Mouse (Mus musculus): ENCODE measurements around the gene Gm1113. TPM values are rescaled to one million over a fixed set of nuclear protein-coding genes. Genes with fewer than 3 reads are reported as not detected.

The Gm1113 gene
- polyA plus RNA-seq, 1 experiment from 2014 or later = not detected

- no peak for ATAC-seq
- WGBS = 92% methylated on average over 16 of the region's 16 CpGs
- Histone ChIP-seq H3K9ac (ENCODE audit: low read depth, low read length) (no peak overlapping the region), H3K36me3 (ENCODE audit: control insufficient read depth, insufficient read depth, low read length) (no peaks in the 10 kb centered on the region), H3K27ac (ENCODE audit: low read length) (no peak overlapping the region), H3K4me3 (ENCODE audit: low read length) (no peak overlapping the region), H3K4me2 (ENCODE audit: low read depth, low read length) (no peak overlapping the region), H3K4me1 (ENCODE audit: control insufficient read depth, insufficient read depth, low read length) (no peaks in the 10 kb centered on the region), H3K27me3 (replicated peaks; ENCODE audit: control insufficient read depth, insufficient read depth, low read length) (no peaks in the 10 kb centered on the region), H3K9me3 (ENCODE audit: control insufficient read depth, low read length) (no peaks in the 10 kb centered on the region)
These were observed 1.4 kb downstream of the Gm1113 start for GRCm38 (mm10) chr9:35516711-35517110.

DNA sequence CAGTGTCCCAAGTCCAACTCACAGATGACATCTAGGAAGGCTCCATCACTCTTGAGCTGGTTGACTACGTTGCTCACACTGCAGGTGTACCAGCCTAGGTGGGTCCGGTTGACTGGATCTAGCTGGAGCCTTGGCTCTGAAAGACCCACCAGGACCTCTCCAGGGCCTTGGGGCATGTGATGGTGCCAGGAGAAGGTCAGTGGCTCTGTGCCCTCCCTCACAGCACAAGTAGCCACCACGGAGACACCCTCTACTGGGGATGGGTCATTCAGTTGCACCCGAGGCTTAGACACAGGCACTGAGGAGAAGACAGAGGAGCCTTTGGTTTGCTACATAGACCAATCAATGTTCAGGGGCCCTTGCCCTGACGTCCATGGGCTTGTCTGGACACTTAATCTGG, 1.9 kb downstream of the Gm1113 start:
- no peaks in the 10 kb centered on the region for H3K4me1 ChIP-seq (ENCODE audit: control insufficient read depth, insufficient read depth, low read length)
- no peak for ATAC-seq
- H3K36me3 ChIP-seq (ENCODE audit: control insufficient read depth, insufficient read depth, low read length) = no peaks in the 10 kb centered on the region
- H3K27ac ChIP-seq (ENCODE audit: low read length) = no peak overlapping the region
- H3K4me3 ChIP-seq (ENCODE audit: low read length) = no peak overlapping the region
- no peaks in the 10 kb centered on the region for H3K27me3 ChIP-seq (replicated peaks; ENCODE audit: control insufficient read depth, insufficient read depth, low read length)
- H3K9me3 ChIP-seq (ENCODE audit: control insufficient read depth, low read length) = no peaks in the 10 kb centered on the region
- 86% methylated on average over 5 of the region's 5 CpGs for WGBS
- H3K9ac ChIP-seq (ENCODE audit: low read depth, low read length) = no peak overlapping the region
- H3K4me2 ChIP-seq (ENCODE audit: low read depth, low read length) = no peak overlapping the region

- H3K9ac ChIP-seq (ENCODE audit: low read depth, low read length) = no peak overlapping the region
- ATAC-seq = no peak
- 85% methylated on average over 4 of the region's 4 CpGs for WGBS
These were observed 4.2 kb downstream of the Gm1113 start for GRCm38 (mm10) chr9:35513900-35514299.

DNA sequence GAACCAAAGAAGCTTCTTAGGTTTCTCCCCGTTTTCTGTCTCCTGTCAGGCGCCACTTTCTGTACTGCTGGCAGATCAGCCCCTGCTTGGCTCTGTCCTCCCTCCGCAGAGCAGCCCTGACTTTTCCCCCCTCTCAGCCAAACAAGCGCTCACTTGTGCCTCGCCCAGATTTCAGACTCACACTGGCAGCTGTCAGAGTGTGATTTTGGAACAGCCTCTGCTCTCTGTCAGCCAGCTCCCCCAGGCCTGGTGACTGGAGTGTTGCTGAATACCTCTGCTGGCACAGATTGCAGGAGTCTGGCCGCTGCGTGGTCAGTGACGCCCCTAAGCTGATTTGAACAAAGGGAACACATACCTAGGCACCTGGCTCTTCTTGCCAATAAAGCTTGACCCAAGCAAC, 9.8 kb downstream of the Gm1113 start:
- ATAC-seq = peak; percentile 44; the same call in 1 of the 2 replicates
- no peak overlapping the region for H3K27ac ChIP-seq (ENCODE audit: low read length)

More at GRCm38 (mm10) chr9:35513900-35514299, 4.2 kb downstream of the Gm1113 start:
- H3K4me2 ChIP-seq (ENCODE audit: low read depth, low read length) = no peak overlapping the region
- no peaks in the 10 kb centered on the region for H3K9me3 ChIP-seq (ENCODE audit: control insufficient read depth, low read length)
- no peaks in the 10 kb centered on the region for H3K36me3 ChIP-seq (ENCODE audit: control insufficient read depth, insufficient read depth, low read length)
- no peak overlapping the region for H3K4me3 ChIP-seq (ENCODE audit: low read length)
- no peaks in the 10 kb centered on the region for H3K27me3 ChIP-seq (replicated peaks; ENCODE audit: control insufficient read depth, insufficient read depth, low read length)
- no peak overlapping the region for H3K27ac ChIP-seq (ENCODE audit: low read length)
- H3K4me1 ChIP-seq (ENCODE audit: control insufficient read depth, insufficient read depth, low read length) = no peaks in the 10 kb centered on the region

DNA sequence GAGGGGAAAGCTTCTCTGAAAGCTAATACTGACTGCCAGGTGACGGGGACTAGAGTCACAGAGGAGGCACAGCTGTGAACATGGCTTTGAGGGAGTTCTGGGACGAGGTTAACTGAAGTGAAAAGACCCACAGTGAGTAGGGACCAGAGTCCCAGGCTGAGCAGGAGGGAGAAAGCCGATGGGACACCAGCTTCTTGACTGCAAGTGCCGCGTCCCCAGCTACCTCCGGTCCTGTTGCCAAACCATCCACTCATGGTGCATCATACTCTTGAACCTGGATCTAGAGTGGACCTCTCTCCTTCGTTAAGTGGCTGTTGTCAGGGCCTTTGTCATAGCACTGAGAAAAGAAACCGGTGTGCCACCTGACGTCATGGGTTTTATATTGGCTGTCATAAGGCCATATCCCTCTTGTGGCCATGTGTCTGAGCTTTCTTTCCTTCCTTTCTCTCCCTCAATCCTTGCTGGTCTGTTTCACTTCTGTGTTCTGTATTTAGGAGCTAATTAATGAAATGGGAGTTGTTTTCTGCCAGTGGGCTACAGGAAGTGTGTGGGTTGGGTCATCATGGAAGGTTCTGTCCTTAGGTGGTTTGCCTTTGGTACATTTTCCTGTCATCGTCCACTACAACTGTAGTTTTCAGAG, 15.6 kb downstream of the Gm1113 start:
- no peaks in the 10 kb centered on the region for H3K9me3 ChIP-seq (ENCODE audit: control insufficient read depth, low read length)
- WGBS = 91% methylated on average over 10 of the region's 10 CpGs
- H3K27ac ChIP-seq (ENCODE audit: low read length) = no peak overlapping the region
- no peaks in the 10 kb centered on the region for H3K27me3 ChIP-seq (replicated peaks; ENCODE audit: control insufficient read depth, insufficient read depth, low read length)
- H3K36me3 ChIP-seq (ENCODE audit: control insufficient read depth, insufficient read depth, low read length) = no peaks in the 10 kb centered on the region
- H3K9ac ChIP-seq (ENCODE audit: low read depth, low read length) = no peak overlapping the region
- ATAC-seq = no peak
- H3K4me1 ChIP-seq (ENCODE audit: control insufficient read depth, insufficient read depth, low read length) = no peaks in the 10 kb centered on the region
- no peak overlapping the region for H3K4me2 ChIP-seq (ENCODE audit: low read depth, low read length)
- no peak overlapping the region for H3K4me3 ChIP-seq (ENCODE audit: low read length)

More for the DNA sequence above, 9.8 kb downstream of the Gm1113 start:
- WGBS = 52% methylated on average over 8 of the region's 8 CpGs
- Histone ChIP-seq H3K9ac (ENCODE audit: low read depth, low read length) (no peak overlapping the region), H3K27me3 (replicated peaks; ENCODE audit: control insufficient read depth, insufficient read depth, low read length) (no peaks in the 10 kb centered on the region), H3K36me3 (ENCODE audit: control insufficient read depth, insufficient read depth, low read length) (no peaks in the 10 kb centered on the region), H3K4me3 (ENCODE audit: low read length) (no peak overlapping the region), H3K4me2 (ENCODE audit: low read depth, low read length) (no peak overlapping the region), H3K9me3 (ENCODE audit: control insufficient read depth, low read length) (no peaks in the 10 kb centered on the region), H3K4me1 (ENCODE audit: control insufficient read depth, insufficient read depth, low read length) (no peaks in the 10 kb centered on the region)

DNA sequence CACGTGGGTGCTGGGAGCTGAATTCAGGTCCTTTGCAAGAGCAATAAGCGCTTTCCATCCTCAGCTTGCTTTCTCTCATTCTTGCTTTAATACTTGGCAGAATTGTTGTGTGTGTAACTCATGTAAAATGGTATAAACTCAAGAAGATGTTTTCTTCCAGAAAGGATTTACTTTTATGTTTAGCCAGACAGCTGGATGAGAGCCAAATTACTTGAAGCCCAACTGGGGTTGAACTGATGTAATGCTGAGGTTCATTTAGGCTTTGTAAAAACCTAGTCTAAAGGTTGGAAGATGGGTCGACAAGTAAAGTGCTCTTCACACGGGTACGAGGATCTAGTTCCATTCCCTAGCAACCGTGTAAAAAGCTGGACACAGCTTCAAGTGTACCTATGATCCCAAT, 18.1 kb downstream of the Gm1113 start:
- Histone ChIP-seq H3K27ac (ENCODE audit: low read length) (no peak overlapping the region), H3K4me1 (ENCODE audit: control insufficient read depth, insufficient read depth, low read length) (no peaks in the 10 kb centered on the region), H3K4me3 (ENCODE audit: low read length) (no peak overlapping the region), H3K9me3 (ENCODE audit: control insufficient read depth, low read length) (no peaks in the 10 kb centered on the region), H3K9ac (ENCODE audit: low read depth, low read length) (no peak overlapping the region), H3K36me3 (ENCODE audit: control insufficient read depth, insufficient read depth, low read length) (no peaks in the 10 kb centered on the region), H3K4me2 (ENCODE audit: low read depth, low read length) (no peak overlapping the region), H3K27me3 (replicated peaks; ENCODE audit: control insufficient read depth, insufficient read depth, low read length) (no peaks in the 10 kb centered on the region)
- WGBS = 75% methylated on average over 6 of the region's 6 CpGs
- no peak for ATAC-seq

GRCm38 (mm10) chr9:35495471-35495870, 22.6 kb downstream of the Gm1113 start:
- Histone ChIP-seq H3K4me1 (ENCODE audit: control insufficient read depth, insufficient read depth, low read length) (no peaks in the 10 kb centered on the region), H3K9me3 (ENCODE audit: control insufficient read depth, low read length) (no peaks in the 10 kb centered on the region), H3K27me3 (replicated peaks; ENCODE audit: control insufficient read depth, insufficient read depth, low read length) (no peaks in the 10 kb centered on the region), H3K4me3 (ENCODE audit: low read length) (no peak overlapping the region), H3K4me2 (ENCODE audit: low read depth, low read length) (no peak overlapping the region), H3K9ac (ENCODE audit: low read depth, low read length) (no peak overlapping the region), H3K27ac (ENCODE audit: low read length) (no peak overlapping the region), H3K36me3 (ENCODE audit: control insufficient read depth, insufficient read depth, low read length) (no peaks in the 10 kb centered on the region)
- no peak for ATAC-seq
- WGBS = 67% methylated on average over 3 of the region's 3 CpGs

- H3K27ac ChIP-seq (ENCODE audit: low read length) = no peak overlapping the region
- H3K4me2 ChIP-seq (ENCODE audit: low read depth, low read length) = no peak overlapping the region
- H3K9ac ChIP-seq (ENCODE audit: low read depth, low read length) = no peak overlapping the region
- WGBS = 56% methylated on average over 4 of the region's 4 CpGs
- H3K36me3 ChIP-seq (ENCODE audit: control insufficient read depth, insufficient read depth, low read length) = no peaks in the 10 kb centered on the region
- H3K27me3 ChIP-seq (replicated peaks; ENCODE audit: control insufficient read depth, insufficient read depth, low read length) = no peaks in the 10 kb centered on the region
- no peaks in the 10 kb centered on the region for H3K4me1 ChIP-seq (ENCODE audit: control insufficient read depth, insufficient read depth, low read length)
- no peak for ATAC-seq
- H3K4me3 ChIP-seq (ENCODE audit: low read length) = no peak overlapping the region
- H3K9me3 ChIP-seq (ENCODE audit: control insufficient read depth, low read length) = no peaks in the 10 kb centered on the region
These were observed 23.1 kb downstream of the Gm1113 start for GRCm38 (mm10) chr9:35494937-35495336.

DNA sequence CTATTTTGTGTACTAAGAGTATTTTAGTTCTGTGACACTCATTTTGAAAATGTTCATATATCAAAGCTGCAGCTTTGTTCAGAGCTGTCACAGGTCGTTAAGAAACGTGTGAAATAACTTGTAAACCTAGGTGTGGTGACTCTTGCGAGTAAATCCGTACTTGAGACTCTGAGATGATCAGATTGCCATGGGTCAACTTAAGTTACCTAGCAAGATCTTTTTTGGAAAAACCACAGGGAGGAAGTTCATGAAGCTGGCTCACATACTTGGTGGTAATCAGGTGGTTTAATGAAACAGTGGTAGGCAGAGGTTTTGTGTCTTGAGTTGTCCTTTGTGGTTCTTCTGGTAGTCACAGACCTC, 24.4 kb downstream of the Gm1113 start:
- Histone ChIP-seq H3K9ac (ENCODE audit: low read depth, low read length) (no peak overlapping the region), H3K36me3 (ENCODE audit: control insufficient read depth, insufficient read depth, low read length) (no peaks in the 10 kb centered on the region), H3K4me1 (ENCODE audit: control insufficient read depth, insufficient read depth, low read length) (no peaks in the 10 kb centered on the region), H3K9me3 (ENCODE audit: control insufficient read depth, low read length) (no peaks in the 10 kb centered on the region), H3K27me3 (replicated peaks; ENCODE audit: control insufficient read depth, insufficient read depth, low read length) (no peaks in the 10 kb centered on the region), H3K4me2 (ENCODE audit: low read depth, low read length) (no peak overlapping the region), H3K27ac (ENCODE audit: low read length) (peak overlapping the region; percentile 26; the same call in 1 of the 2 replicates), H3K4me3 (ENCODE audit: low read length) (no peak overlapping the region)
- ATAC-seq = peak; percentile 52
- WGBS = 51% methylated on average over 4 of the region's 4 CpGs
